In genomic region chr10:89676609-89677008, GRCm38 (mm10) we compare ENCODE assay signal across 27 mouse cellular contexts. TPM values are rescaled to one million over a fixed set of nuclear protein-coding genes. Genes with fewer than 3 reads are reported as not detected.
A peak's percentile ranks its signal among the peaks of the same experiment; 100 is the strongest.
DNase-seq lines count a peak whose midpoint lies in the region; ATAC-seq and TF ChIP-seq lines count a peak whose summit lies in the region.
"Had no signal": no experiment of that assay in that cellular context is flagged by ENCODE, and none has a peak within 500 bp of the region (broad histone marks: within the 10 kb centered on the region; RNA-seq: fewer than 3 reads in every experiment).

No protein-coding gene starts in this region.

- ATAC-seq in hindbrain, postnatal 0 days: peak; percentile 43; the same call in 1 of the 2 replicates
- ATAC-seq in hindbrain, embryonic 11.5 days (ENCODE audit: low FRiP score): no peak
- ATAC-seq: CD4-positive, CD25-positive, alpha-beta regulatory T cell, adult 4 months; intestine, postnatal 0 days; midbrain, embryonic 15.5 days had no signal

- no peak overlapping the region for H3K4me3 ChIP-seq in hindbrain, postnatal 0 days (ENCODE audit: low read length)
- H3K4me3 ChIP-seq in hindbrain, embryonic 11.5 days (ENCODE audit: low read depth, low read length): no peak overlapping the region
- H3K4me3 ChIP-seq: embryonic facial prominence, embryonic 13.5 days; erythroblast, embryonic 14.5 days; heart, embryonic 12.5 days; hindbrain, embryonic 10.5 days; limb, embryonic 15.5 days; midbrain, embryonic 15.5 days had no signal

- no peaks in the 10 kb centered on the region for H3K27me3 ChIP-seq in hindbrain, postnatal 0 days (ENCODE audit: insufficient read depth, low read length)
- H3K27me3 ChIP-seq in hindbrain, embryonic 11.5 days (ENCODE audit: control insufficient read depth, insufficient read depth, low read length): no peaks in the 10 kb centered on the region
- H3K27me3 ChIP-seq: embryonic facial prominence, embryonic 13.5 days; heart, embryonic 12.5 days; limb, embryonic 15.5 days; midbrain, embryonic 15.5 days had no signal

- no peak overlapping the region for H3K9ac ChIP-seq in hindbrain, postnatal 0 days (replicated peaks; ENCODE audit: low read length)
- no peak overlapping the region for H3K9ac ChIP-seq in hindbrain, embryonic 11.5 days (ENCODE audit: low read depth, low read length)
- H3K9ac ChIP-seq: embryonic facial prominence, embryonic 13.5 days; heart, embryonic 12.5 days; limb, embryonic 15.5 days; liver, embryonic 14.5 days; lung, embryonic 14.5 days; midbrain, embryonic 15.5 days had no signal

- peak; percentile 24 to 43 for DNase-seq in cerebellum, adult 18-20 months
- no peak for DNase-seq in cerebellum, adult 11 months
- DNase-seq in hindbrain, postnatal 0 days (ENCODE audit: low spot score): peak; percentile 28
- no peak for DNase-seq in hindbrain, embryonic 11.5 days (ENCODE audit: low spot score)
- peak; percentile 51 for DNase-seq in brain, embryonic 14.5 days (ENCODE audit: low read depth)
- DNase-seq in cerebellum, postnatal 14 days: peak; percentile 24 to 31
- DNase-seq in heart, adult 11 months: no peak
- DNase-seq in adipocyte (ENCODE audit: low spot score): no peak
- DNase-seq: adrenal gland, postnatal 36 days; embryo, embryonic 11 days; gastrocnemius, postnatal 10 days; heart, adult 18-20 months; heart, postnatal 10 days; kidney, postnatal 25 days; lung, embryonic 14.5 days; lung, postnatal 36 days; thymus, postnatal 25 days had no signal

- WGBS in hindbrain, postnatal 0 days: 40% methylated on average over 4 of the region's 4 CpGs
- WGBS in hindbrain, embryonic 11.5 days: 69% methylated on average over 4 of the region's 4 CpGs

- TF ChIP-seq POLR2A in brain, embryonic 14.5 days (IDR thresholded peaks at IDR 0.05; ENCODE audit: borderline replicate concordance, extremely low read depth, insufficient read depth, insufficient read length, poor library complexity, severe bottlenecking): no peak

- no peak overlapping the region for H3K27ac ChIP-seq in hindbrain, postnatal 0 days
- no peak overlapping the region for H3K27ac ChIP-seq in hindbrain, embryonic 11.5 days (ENCODE audit: low read depth, low read length)
- H3K27ac ChIP-seq: embryonic facial prominence, embryonic 13.5 days; hindbrain, embryonic 10.5 days; limb, embryonic 15.5 days; liver, embryonic 14.5 days; midbrain, embryonic 15.5 days had no signal

- no peaks in the 10 kb centered on the region for H3K36me3 ChIP-seq in hindbrain, postnatal 0 days (ENCODE audit: insufficient read depth, low read length)
- H3K36me3 ChIP-seq in hindbrain, embryonic 11.5 days (ENCODE audit: control insufficient read depth, insufficient read depth, low read length): no peaks in the 10 kb centered on the region
- H3K36me3 ChIP-seq: heart, embryonic 12.5 days; limb, embryonic 15.5 days; midbrain, embryonic 15.5 days had no signal

- no peaks in the 10 kb centered on the region for H3K9me3 ChIP-seq in hindbrain, postnatal 0 days (ENCODE audit: low read length)
- H3K9me3 ChIP-seq in hindbrain, embryonic 11.5 days (ENCODE audit: control insufficient read depth, low read length): no peaks in the 10 kb centered on the region
- H3K9me3 ChIP-seq: embryonic facial prominence, embryonic 13.5 days; heart, embryonic 12.5 days; hindbrain, embryonic 10.5 days; limb, embryonic 15.5 days; midbrain, embryonic 15.5 days had no signal

- H3K4me2 ChIP-seq in hindbrain, postnatal 0 days (ENCODE audit: low read depth, low read length): no peak overlapping the region
- H3K4me2 ChIP-seq in hindbrain, embryonic 11.5 days (replicated peaks; ENCODE audit: low read depth, low read length): no peak overlapping the region
- H3K4me2 ChIP-seq: embryonic facial prominence, embryonic 13.5 days; heart, embryonic 12.5 days; limb, embryonic 15.5 days; lung, embryonic 14.5 days; midbrain, embryonic 15.5 days had no signal

- no peak for TF ChIP-seq CTCF in hindbrain, postnatal 0 days (IDR thresholded peaks at IDR 0.05; ENCODE audit: low read depth)
- no peak for TF ChIP-seq CTCF in brain, embryonic 14.5 days (IDR thresholded peaks at IDR 0.05; ENCODE audit: borderline replicate concordance, extremely low read depth, insufficient read depth, insufficient read length)

- no peaks in the 10 kb centered on the region for H3K4me1 ChIP-seq in hindbrain, postnatal 0 days (ENCODE audit: insufficient read depth, low read length)
- no peaks in the 10 kb centered on the region for H3K4me1 ChIP-seq in hindbrain, embryonic 11.5 days (replicated peaks; ENCODE audit: control insufficient read depth, insufficient read depth, low read length)
- H3K4me1 ChIP-seq: embryonic facial prominence, embryonic 13.5 days; hindbrain, embryonic 10.5 days; limb, embryonic 15.5 days; midbrain, embryonic 15.5 days had no signal

RNA-seq across cellular contexts. Expression of gene Scyl2, which starts 9.5 kb away (rescaled TPM):
- total RNA-seq in hindbrain, postnatal 0 days (2014; rRNA removed): 31.2 and 32.7 TPM in 2 replicates
- 6.9 and 7.1 TPM in 2 replicates for polyA plus RNA-seq in hindbrain, postnatal 0 days (2015; fragmentation: Nextera tagmentation; extraction: Ambion mirVana)
- polyA plus RNA-seq in hindbrain, embryonic 11.5 days (2014; fragmentation: Nextera tagmentation; extraction: Ambion mirVana): 23.5 and 27.7 TPM in 2 replicates
- polyA plus RNA-seq in brain, embryonic 14.5 days (2012; rRNA removed): 44.8 and 49.0 TPM in 2 replicates

RNA-seq across cellular contexts. Expression of gene Actr6, which starts 55.5 kb away (rescaled TPM):
- total RNA-seq in hindbrain, postnatal 0 days (2014; rRNA removed): 15.1 and 19.0 TPM in 2 replicates
- polyA plus RNA-seq in hindbrain, postnatal 0 days (2015; fragmentation: Nextera tagmentation; extraction: Ambion mirVana): 53.6 and 61.1 TPM in 2 replicates
- 41.9 and 45.1 TPM in 2 replicates for polyA plus RNA-seq in hindbrain, embryonic 11.5 days (2014; fragmentation: Nextera tagmentation; extraction: Ambion mirVana)
- polyA plus RNA-seq in brain, embryonic 14.5 days (2012; rRNA removed): 20.2 and 26.5 TPM in 2 replicates

RNA-seq across cellular contexts. Expression of gene Slc17a8, which starts 55.6 kb away (rescaled TPM):
- total RNA-seq in hindbrain, postnatal 0 days (2014; rRNA removed): 4.2 and 7.0 TPM in 2 replicates
- polyA plus RNA-seq in hindbrain, postnatal 0 days (2015; fragmentation: Nextera tagmentation; extraction: Ambion mirVana): 3.3 and 3.9 TPM in 2 replicates
- polyA plus RNA-seq in hindbrain, embryonic 11.5 days (2014; fragmentation: Nextera tagmentation; extraction: Ambion mirVana): 0.70 and 2.0 TPM in 2 replicates
- polyA plus RNA-seq in brain, embryonic 14.5 days (2012; rRNA removed): 1.1 and 3.1 TPM in 2 replicates
- total RNA-seq: heart, adult 18-20 months; heart, postnatal 10 days had no signal
- polyA plus RNA-seq: CD4-positive, CD25-positive, alpha-beta regulatory T cell, adult 4 months; embryonic facial prominence, embryonic 13.5 days; erythroblast, embryonic 14.5 days; lung, embryonic 14.5 days; spleen, adult 2 months had no signal

Comparison
In these comparisons a context has a peak if more than half of its experiments do, and no peak if none do; other contexts are left out.
1. DNase-seq: peak in cerebellum, adult 18-20 months (2 of 2), hindbrain, postnatal 0 days (single experiment), brain, embryonic 14.5 days (single experiment) and cerebellum, postnatal 14 days (2 of 2); none in cerebellum, adult 11 months (single experiment), hindbrain, embryonic 11.5 days (single experiment), heart, adult 11 months (single experiment) and adipocyte (single experiment).